Mouse (Mus musculus) megakaryocyte, embryonic 14.5 days (primary cell): ENCODE measurements around the gene Pde6b. TPM values are rescaled to one million over a fixed set of nuclear protein-coding genes. Genes with fewer than 3 reads are reported as not detected.

Experiments used
- H3K27me3 ChIP-seq: replicated peaks from 2 replicates; pipeline ENCODE3; 2012; ENCODE audit warnings: inconsistent platforms
- H3K36me3 ChIP-seq: replicated peaks from 2 replicates; pipeline ENCODE3; 2012; ENCODE audit warnings: low read length, inconsistent platforms, mixed read lengths
- H3K4me1 ChIP-seq: 2 replicates; pipeline ENCODE4 v1.6.1; 2012; ENCODE audit warnings: inconsistent platforms
- H3K4me3 ChIP-seq: replicated peaks from 2 replicates; pipeline ENCODE3; 2012; ENCODE audit warnings: moderate library complexity, mild to moderate bottlenecking, inconsistent platforms
- H3K9me3 ChIP-seq: 2 replicates; pipeline ENCODE4 v1.6.1; 2012; ENCODE audit warnings: inconsistent platforms
- FLI1 ChIP-seq: IDR thresholded peaks from 2 replicates; pipeline ENCODE4 v1.6.1; 2012; ENCODE audit warnings: low read length, inconsistent platforms, mixed read lengths
- GATA1 ChIP-seq: IDR thresholded peaks from 3 replicates; pipeline ENCODE4 v1.6.1; 2012; ENCODE audit warnings: mixed read lengths, low read length, inconsistent platforms, borderline replicate concordance
- polyA plus RNA-seq: library from polyadenylated mRNA; stranded (reverse); fragments of >175 nt; gene quantifications from 2 replicates; pipeline ENCODE4 v1.2.3, GENCODE M21; 2012; ENCODE audit warnings: low replicate concordance; ENCODE audit not compliant: insufficient read depth

The Pde6b gene
- polyA plus RNA-seq, 1 experiment, result not detected

DNA sequence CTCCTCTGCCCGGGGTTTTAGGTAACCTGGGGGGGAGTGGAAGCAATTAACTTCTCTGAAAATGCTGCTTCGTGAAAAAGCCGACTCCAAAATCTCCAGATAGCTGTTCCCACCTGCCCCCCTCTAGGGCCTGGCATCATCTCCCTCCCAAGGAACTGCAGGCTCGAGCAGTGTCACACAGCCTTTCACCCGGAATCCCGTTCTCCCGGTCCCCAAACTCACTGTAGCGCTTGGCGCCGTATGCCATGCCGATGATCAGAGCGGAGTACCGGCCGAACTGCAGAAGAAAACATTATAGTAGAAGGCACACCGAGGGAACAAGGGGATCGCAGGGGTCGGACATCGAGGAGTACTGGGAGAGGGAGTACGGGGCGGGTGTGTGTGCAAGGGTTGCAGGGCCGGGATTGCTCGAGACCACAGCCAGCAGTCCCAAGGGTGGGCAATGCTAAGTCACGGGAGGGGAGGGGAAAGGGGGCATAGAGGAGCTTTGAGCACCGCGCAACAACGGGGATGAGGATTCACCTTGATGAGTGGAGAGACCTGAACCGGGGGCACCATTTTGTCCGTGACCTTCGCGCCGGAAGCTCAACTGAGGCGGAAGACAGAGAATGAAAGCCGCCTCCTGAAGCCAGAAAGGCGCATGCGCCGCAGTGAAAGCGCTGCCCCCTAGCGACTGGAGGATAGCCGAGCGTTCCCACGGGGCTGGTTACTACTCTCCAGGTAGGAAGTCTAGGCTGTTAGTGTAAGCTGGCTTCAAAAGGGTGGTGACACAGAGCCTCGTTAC, 45.8 kb downstream of the Pde6b start, which contains the start of gene Atp5k:
Gene Atp5k, minus strand, starts transcription at position 645 of the 784 bp plus-strand sequence.
- no peak for TF ChIP-seq GATA1
- no peak for TF ChIP-seq FLI1
- H3K4me3 ChIP-seq, result peak within 1 kb of the TSS; percentile 92
- peaks cover 39% of the 10 kb centered on the region for H3K36me3 ChIP-seq
- H3K27me3 ChIP-seq, result peaks cover 5% of the 10 kb centered on the region
- no peaks in the 10 kb centered on the region for H3K9me3 ChIP-seq
- H3K4me1 ChIP-seq, result peaks cover 42% of the 10 kb centered on the region

DNA sequence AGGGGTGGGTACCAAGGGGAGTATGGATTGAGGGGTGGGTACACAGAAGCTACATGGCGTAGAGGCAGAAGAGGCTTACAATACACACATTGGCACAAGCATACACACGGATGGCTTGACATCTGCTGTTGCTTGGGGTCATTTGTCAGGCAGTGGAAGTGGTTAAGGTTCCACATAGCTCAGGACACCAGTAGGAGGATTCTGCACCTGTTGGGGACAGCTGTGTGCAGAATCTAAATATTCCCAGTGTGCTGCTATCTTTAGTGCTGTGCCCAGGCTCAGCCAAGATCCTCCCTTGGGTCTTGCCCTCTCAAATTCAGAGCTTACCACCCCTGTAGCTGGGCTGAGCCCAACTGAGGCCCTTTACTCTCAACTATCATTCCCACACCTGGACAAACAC, 47.9 kb downstream of the Pde6b start:
- peaks cover 19% of the 10 kb centered on the region for H3K36me3 ChIP-seq
- H3K9me3 ChIP-seq, result no peaks in the 10 kb centered on the region
- H3K4me1 ChIP-seq, result peaks cover 45% of the 10 kb centered on the region
- no peak for TF ChIP-seq GATA1
- TF ChIP-seq FLI1, result no peak
- no peak overlapping the region for H3K4me3 ChIP-seq
- H3K27me3 ChIP-seq, result peaks cover 9% of the 10 kb centered on the region

DNA sequence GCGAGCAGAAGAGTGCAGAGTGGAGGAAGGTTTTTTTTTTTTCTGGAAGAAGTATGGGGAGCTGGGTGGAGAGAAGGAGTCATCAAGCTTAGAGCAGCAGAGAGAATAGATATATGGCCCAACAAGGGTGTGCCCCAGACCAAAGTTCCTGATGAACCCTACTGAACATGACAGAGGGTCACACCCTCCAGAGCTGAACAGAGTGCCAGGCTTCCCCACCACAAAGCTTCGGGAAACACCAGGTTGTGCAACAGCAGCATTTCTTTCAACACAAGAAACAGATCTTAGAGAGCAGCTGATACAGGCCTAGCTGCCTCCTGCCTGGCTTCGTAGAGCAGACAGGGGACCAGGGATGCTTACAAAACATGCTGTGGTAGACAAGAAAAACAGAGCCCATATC, 58.8 kb downstream of the Pde6b start:
- no peaks in the 10 kb centered on the region for H3K9me3 ChIP-seq
- peaks cover 37% of the 10 kb centered on the region for H3K27me3 ChIP-seq
- no peak overlapping the region for H3K4me3 ChIP-seq
- no peak for TF ChIP-seq GATA1
- no peak for TF ChIP-seq FLI1
- H3K36me3 ChIP-seq, result no peaks in the 10 kb centered on the region
- peaks cover 50% of the 10 kb centered on the region for H3K4me1 ChIP-seq

DNA sequence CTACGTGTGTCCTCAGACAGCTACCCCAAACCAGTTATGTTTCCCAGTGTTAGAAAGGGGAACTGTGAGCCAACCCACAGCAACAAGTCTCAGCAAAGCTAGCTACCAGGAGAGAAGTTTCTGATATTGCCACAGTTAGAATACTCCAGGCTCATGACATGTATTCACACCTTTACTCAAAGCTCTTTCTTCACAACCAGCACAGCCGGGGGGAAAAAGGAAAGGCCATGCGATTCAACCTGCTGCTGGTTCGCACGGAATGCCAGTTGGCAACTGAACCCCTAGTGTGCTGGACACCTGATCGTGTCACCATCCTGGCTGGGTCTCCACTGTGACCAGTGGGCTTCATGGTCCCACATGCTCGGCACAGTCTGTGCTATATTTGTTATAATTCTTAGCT, 59.7 kb downstream of the Pde6b start:
- H3K4me1 ChIP-seq, result peaks cover 52% of the 10 kb centered on the region
- H3K27me3 ChIP-seq, result peaks cover 33% of the 10 kb centered on the region
- no peak for TF ChIP-seq GATA1
- no peak for TF ChIP-seq FLI1
- H3K9me3 ChIP-seq, result no peaks in the 10 kb centered on the region
- H3K36me3 ChIP-seq, result no peaks in the 10 kb centered on the region
- peak overlapping the region; percentile 85 for H3K4me3 ChIP-seq

DNA sequence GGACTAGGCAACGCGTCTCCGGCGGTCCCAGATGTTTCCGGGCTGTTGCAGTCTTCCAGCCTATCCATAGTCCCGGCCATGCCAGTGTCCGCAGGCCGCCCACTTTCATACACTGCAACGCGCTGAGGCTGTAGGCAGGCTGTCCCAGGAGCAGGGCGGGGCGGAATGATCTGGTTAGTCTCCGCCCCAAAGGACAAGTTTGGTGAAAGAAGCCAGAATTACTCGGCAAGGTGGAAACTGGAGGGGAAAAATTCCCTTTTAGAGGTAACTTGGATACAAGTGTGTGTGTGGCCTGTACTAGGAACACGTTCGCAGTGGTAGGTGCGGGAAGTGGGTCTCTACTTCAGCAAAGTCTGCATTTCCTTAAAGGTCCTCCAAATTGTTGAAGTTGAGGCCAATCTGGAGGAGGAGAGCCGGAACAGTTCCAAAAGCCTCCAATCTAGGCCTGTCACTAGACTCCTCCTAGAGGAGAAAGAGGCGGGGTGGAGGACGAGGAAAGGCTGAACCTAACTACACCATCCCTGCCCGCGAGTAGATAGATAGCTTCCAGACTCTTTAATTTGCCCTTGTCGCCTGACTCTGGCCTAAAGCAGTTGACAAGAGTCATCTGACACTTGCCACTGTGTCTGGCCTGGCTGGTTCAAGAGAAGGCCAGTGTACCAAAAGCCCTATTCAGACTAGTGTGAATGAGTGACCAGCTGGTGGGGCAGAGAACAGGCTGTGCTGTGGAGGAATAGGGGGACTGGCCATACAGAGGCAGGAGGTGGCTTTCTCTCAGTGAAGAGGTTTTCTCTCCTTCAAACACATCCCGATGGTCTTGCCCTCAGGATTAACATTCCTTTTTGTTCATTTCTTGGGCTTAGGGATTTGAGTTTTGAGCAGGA, 60.8 kb downstream of the Pde6b start, which contains the start of gene Mfsd7a:
Gene Mfsd7a, minus strand, starts transcription at position 107 of the 884 bp plus-strand sequence.
- Histone ChIP-seq H3K36me3 (no peaks in the 10 kb centered on the region), H3K4me3 (peak within 1 kb of the TSS; percentile 85), H3K27me3 (peaks cover 30% of the 10 kb centered on the region), H3K9me3 (no peaks in the 10 kb centered on the region), H3K4me1 (peaks cover 42% of the 10 kb centered on the region)
- TF ChIP-seq FLI1 (no peak), GATA1 (no peak)

DNA sequence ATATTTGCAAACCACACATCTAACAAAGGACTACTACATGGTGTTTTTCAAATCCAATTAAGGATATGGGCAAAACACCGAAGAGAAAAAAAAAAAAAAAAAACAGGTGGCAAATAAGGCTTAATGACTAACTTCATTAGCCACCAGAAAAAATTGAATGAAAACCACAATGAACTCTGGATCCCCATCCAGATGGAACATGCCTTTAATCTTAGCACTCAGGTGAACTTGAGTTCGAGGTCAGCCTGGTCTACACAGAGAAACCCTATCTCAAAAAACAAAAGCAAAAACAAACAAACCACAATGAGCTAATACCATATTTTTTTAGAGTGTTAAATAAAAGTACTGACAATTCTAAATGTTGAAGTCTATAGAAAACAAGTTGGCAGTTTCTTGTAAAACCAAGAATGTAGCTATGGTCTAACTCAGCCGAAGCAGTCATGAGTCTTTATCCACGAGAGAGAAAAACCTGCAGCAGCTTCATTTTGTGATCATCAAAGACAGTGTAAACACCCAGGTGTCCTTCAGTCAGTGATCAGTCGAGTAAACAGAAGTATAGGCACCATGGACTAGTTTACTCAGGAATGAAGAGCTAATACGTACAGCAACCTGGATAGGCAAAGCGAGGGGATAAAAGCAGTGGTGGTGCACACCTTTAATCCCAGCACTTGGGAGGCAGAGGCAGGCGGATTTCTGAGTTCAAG, 62.8 kb downstream of the Pde6b start:
- Histone ChIP-seq H3K9me3 (no peaks in the 10 kb centered on the region), H3K4me1 (peaks cover 36% of the 10 kb centered on the region), H3K27me3 (peaks cover 22% of the 10 kb centered on the region), H3K4me3 (no peak overlapping the region), H3K36me3 (no peaks in the 10 kb centered on the region)
- TF ChIP-seq FLI1 (no peak), GATA1 (no peak)

DNA sequence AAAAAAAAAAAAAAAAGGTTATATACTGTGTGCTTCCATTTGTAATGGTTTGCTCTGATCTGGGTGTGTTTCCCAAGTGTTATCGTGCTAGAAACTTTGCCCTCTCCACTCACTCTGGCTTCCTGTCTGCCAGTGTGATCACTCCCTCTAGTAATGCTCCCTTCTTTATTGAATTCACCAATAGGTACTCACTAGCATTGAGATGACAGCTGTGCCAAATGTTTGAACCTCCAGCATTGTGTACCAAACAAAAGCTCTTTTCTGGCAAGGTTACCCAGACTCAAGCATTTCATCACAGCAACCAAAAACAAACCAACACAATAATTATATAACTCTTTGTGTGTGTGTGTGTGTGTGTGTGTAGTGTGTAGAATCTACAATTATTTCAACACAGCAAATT, 63.4 kb downstream of the Pde6b start:
- H3K4me3 ChIP-seq, result no peak overlapping the region
- peaks cover 36% of the 10 kb centered on the region for H3K4me1 ChIP-seq
- H3K9me3 ChIP-seq, result no peaks in the 10 kb centered on the region
- H3K27me3 ChIP-seq, result peaks cover 16% of the 10 kb centered on the region
- no peaks in the 10 kb centered on the region for H3K36me3 ChIP-seq
- TF ChIP-seq GATA1 (no peak), FLI1 (no peak)

DNA sequence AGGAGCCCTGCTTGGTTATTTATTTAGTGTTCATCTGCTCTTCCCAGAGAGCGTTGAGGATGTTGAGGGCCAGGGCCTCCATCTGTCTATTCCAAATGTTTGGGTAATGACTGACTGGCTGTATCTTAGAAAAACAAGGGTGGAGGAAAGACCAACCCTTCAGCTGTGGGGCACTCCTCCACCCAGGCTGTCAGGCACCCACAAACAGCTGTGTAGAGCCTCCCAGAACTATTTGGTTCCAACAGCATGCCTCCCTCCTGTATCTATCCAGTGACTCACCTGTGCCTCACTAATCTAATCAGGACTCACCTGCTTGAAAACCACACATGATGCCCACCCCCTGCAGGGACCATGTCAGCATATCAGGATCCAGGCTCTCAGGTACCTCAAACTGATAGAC, 64.2 kb downstream of the Pde6b start:
- no peaks in the 10 kb centered on the region for H3K9me3 ChIP-seq
- H3K27me3 ChIP-seq, result peaks cover 13% of the 10 kb centered on the region
- H3K36me3 ChIP-seq, result no peaks in the 10 kb centered on the region
- peaks cover 32% of the 10 kb centered on the region for H3K4me1 ChIP-seq
- TF ChIP-seq FLI1 (no peak), GATA1 (no peak)
- H3K4me3 ChIP-seq, result no peak overlapping the region

DNA sequence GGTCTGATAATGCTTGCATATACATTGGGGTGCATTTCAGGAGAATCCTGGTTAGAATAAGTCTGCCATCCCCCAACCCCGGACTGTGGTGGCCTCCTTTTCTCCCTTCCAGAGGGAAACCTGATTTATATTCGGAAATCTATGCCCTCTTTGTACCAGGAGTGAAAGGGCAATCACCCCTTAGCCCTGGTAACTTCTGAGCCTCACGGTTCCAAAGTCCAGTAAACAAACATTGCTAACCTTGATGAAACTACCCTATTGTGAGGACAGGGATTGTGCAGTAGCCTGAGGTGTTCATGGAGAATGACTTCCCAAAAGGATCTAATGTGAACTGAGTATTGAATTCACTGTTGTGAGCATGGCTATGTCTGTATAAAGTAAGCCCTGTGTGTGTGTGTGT, 65.9 kb downstream of the Pde6b start:
- H3K9me3 ChIP-seq, result no peaks in the 10 kb centered on the region
- peaks cover 4% of the 10 kb centered on the region for H3K27me3 ChIP-seq
- H3K4me1 ChIP-seq, result peaks cover 22% of the 10 kb centered on the region
- TF ChIP-seq FLI1, result no peak
- no peak for TF ChIP-seq GATA1
- H3K4me3 ChIP-seq, result no peak overlapping the region
- H3K36me3 ChIP-seq, result no peaks in the 10 kb centered on the region

DNA sequence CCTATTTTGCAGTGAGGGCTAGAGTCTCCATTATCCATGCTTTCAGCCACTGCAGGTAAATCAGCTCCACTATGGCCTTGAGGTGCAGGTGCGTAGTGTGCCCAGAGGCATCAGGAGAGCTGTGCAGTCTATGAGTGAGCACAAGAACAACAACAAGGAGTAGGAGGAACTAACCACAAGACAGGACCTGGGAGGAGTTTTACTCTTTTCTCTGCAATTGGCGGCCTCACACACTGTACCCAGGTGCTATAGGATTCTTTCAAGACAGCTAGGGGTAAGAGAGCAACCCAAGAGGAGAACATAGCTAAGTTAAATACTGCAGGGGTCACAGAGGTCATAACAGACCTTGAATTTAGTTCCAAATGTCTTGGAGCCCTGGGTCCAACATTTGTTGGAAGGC, 70.5 kb downstream of the Pde6b start:
- no peaks in the 10 kb centered on the region for H3K9me3 ChIP-seq
- H3K36me3 ChIP-seq, result no peaks in the 10 kb centered on the region
- H3K27me3 ChIP-seq, result peaks cover 2% of the 10 kb centered on the region
- peaks cover 37% of the 10 kb centered on the region for H3K4me1 ChIP-seq
- TF ChIP-seq GATA1 (no peak), FLI1 (no peak)
- H3K4me3 ChIP-seq, result no peak overlapping the region
